Mouse (Mus musculus): ENCODE results near the gene Calr3. TPM values are rescaled to one million over a fixed set of nuclear protein-coding genes. Genes with fewer than 3 reads are reported as not detected.

Calr3 gene
- polyA plus RNA-seq, 1 experiment from 2014 or later: 7.1 TPM

GRCm38 (mm10) chr8:72438248-72439015, 5.2 kb downstream of the Calr3 start:
- no peak for ATAC-seq
- TF ChIP-seq CTCF (IDR thresholded peaks at IDR 0.05): no peak

GRCm38 (mm10) chr8:72434952-72435351, 8.7 kb downstream of the Calr3 start:
- CTCF ChIA-PET: interaction anchor here (1.4 kb wide), 1 partner anchor 35 kb away, joined by 3 read pairs; no protein-coding TSS in a partner anchor
- DNase-seq (ENCODE audit: low read depth, low spot score) (no peak), ATAC-seq (peak; percentile 54)
- no peaks in the 10 kb centered on the region for H3K27me3 ChIP-seq
- POLR2A ChIA-PET: no interaction called here
- no peak for TF ChIP-seq CTCF (IDR thresholded peaks at IDR 0.05)
- in situ Hi-C loops (cut with MboI; ENCODE audit: low pct_unique_long_range_greater_than_20kb): no loop called here

More at GRCm38 (mm10) chr8:72438248-72439015, 5.2 kb downstream of the Calr3 start:
- ChIA-PET POLR2A (no interaction called here), CTCF (interaction anchor here (1.6 to 2.0 kb wide), 2 partner anchors 13 to 15 kb away, joined by 4 to 9 read pairs; no protein-coding TSS in a partner anchor)
- DNase-seq (ENCODE audit: low read depth, low spot score): no peak
- H3K27me3 ChIP-seq: no peaks in the 10 kb centered on the region
- in situ Hi-C loops (cut with MboI; ENCODE audit: low pct_unique_long_range_greater_than_20kb): no loop called here

- TF ChIP-seq CTCF (IDR thresholded peaks at IDR 0.05): peak; percentile 71
- ChIA-PET CTCF (interaction anchor here (0.7 to 1.8 kb wide), 3 partner anchors 10 to 35 kb away, joined by 3 to 4 read pairs (median 4); no protein-coding TSS in a partner anchor), POLR2A (no interaction called here)
Measured at GRCm38 (mm10) chr8:72429676-72430075, 14.0 kb downstream of the Calr3 start.

GRCm38 (mm10) chr8:72422926-72423325, 20.7 kb downstream of the Calr3 start:
- POLR2A ChIA-PET: interaction anchor here (0.6 kb wide), 1 partner anchor 145 kb away, joined by 3 read pairs; no protein-coding TSS in a partner anchor
- no peak for DNase-seq (ENCODE audit: low read depth, low spot score)
- CTCF ChIA-PET: interaction anchor here (0.6 to 2.3 kb wide), 10 partner anchors 11 to 162 kb away, joined by 3 to 9 read pairs (median 4); partner anchors contain the start of genes 1700030K09Rik and Calr3
- in situ Hi-C loops (cut with MboI; ENCODE audit: low pct_unique_long_range_greater_than_20kb): no loop called here
- TF ChIP-seq CTCF (IDR thresholded peaks at IDR 0.05): no peak
- ATAC-seq: no peak
- H3K27me3 ChIP-seq: no peaks in the 10 kb centered on the region

More at GRCm38 (mm10) chr8:72429676-72430075, 14.0 kb downstream of the Calr3 start:
- DNase-seq (ENCODE audit: low read depth, low spot score) (no peak), ATAC-seq (no peak)
- in situ Hi-C loops (cut with MboI; ENCODE audit: low pct_unique_long_range_greater_than_20kb): no loop called here
- no peaks in the 10 kb centered on the region for H3K27me3 ChIP-seq

- ATAC-seq: peak; percentile 92
- POLR2A ChIA-PET: interaction anchor here (1.1 kb wide), 1 partner anchor 22 kb away, joined by 3 read pairs; the partner anchor contains the start of genes 1700030K09Rik and Calr3
- in situ Hi-C loops (cut with MboI; ENCODE audit: low pct_unique_long_range_greater_than_20kb): no loop called here
- CTCF ChIA-PET: interaction anchor here (0.9 to 2.3 kb wide), 8 partner anchors 10 to 163 kb away, joined by 3 to 9 read pairs (median 4); partner anchors contain the start of genes 1700030K09Rik and Calr3
- TF ChIP-seq CTCF (IDR thresholded peaks at IDR 0.05): no peak
- DNase-seq (ENCODE audit: low read depth, low spot score): peak; percentile 92
- H3K27me3 ChIP-seq: no peaks in the 10 kb centered on the region
Measured at GRCm38 (mm10) chr8:72421362-72422335, 22.0 kb downstream of the Calr3 start, which contains the start of gene Eps15l1. Gene Eps15l1 (minus strand): TSS chr8:72421460.

GRCm38 (mm10) chr8:72420571-72421361, 22.9 kb downstream of the Calr3 start:
- DNase-seq (ENCODE audit: low read depth, low spot score): no peak
- H3K27me3 ChIP-seq: no peaks in the 10 kb centered on the region
- ChIA-PET POLR2A (no interaction called here), CTCF (interaction anchor here (1.1 kb wide), 1 partner anchor 15 kb away, joined by 4 read pairs; no protein-coding TSS in a partner anchor)
- in situ Hi-C loops (cut with MboI; ENCODE audit: low pct_unique_long_range_greater_than_20kb): no loop called here
- peak; percentile 23 for ATAC-seq
- TF ChIP-seq CTCF (IDR thresholded peaks at IDR 0.05): no peak

- in situ Hi-C loops (cut with MboI; ENCODE audit: low pct_unique_long_range_greater_than_20kb): no loop called here
- ChIA-PET POLR2A (no interaction called here), CTCF (no interaction called here)
Measured at GRCm38 (mm10) chr8:72418073-72418472, 25.6 kb downstream of the Calr3 start.

GRCm38 (mm10) chr8:72415252-72415651, 28.4 kb downstream of the Calr3 start:
- no peak for ATAC-seq
- in situ Hi-C loops (cut with MboI; ENCODE audit: low pct_unique_long_range_greater_than_20kb): no loop called here
- no peak for DNase-seq (ENCODE audit: low read depth, low spot score)
- no peaks in the 10 kb centered on the region for H3K27me3 ChIP-seq
- no peak for TF ChIP-seq CTCF (IDR thresholded peaks at IDR 0.05)
- ChIA-PET POLR2A (no interaction called here), CTCF (interaction anchor here (1.4 kb wide), 1 partner anchor 10 kb away, joined by 3 read pairs; no protein-coding TSS in a partner anchor)

More at GRCm38 (mm10) chr8:72418073-72418472, 25.6 kb downstream of the Calr3 start:
- TF ChIP-seq CTCF (IDR thresholded peaks at IDR 0.05): no peak
- DNase-seq (ENCODE audit: low read depth, low spot score): no peak
- ATAC-seq: no peak
- no peaks in the 10 kb centered on the region for H3K27me3 ChIP-seq

GRCm38 (mm10) chr8:72413839-72414238, 29.8 kb downstream of the Calr3 start:
- CTCF ChIA-PET: no interaction called here
- DNase-seq (ENCODE audit: low read depth, low spot score): no peak
- POLR2A ChIA-PET: no interaction called here
- no peak for TF ChIP-seq CTCF (IDR thresholded peaks at IDR 0.05)
- H3K27me3 ChIP-seq: no peaks in the 10 kb centered on the region
- in situ Hi-C loops (cut with MboI; ENCODE audit: low pct_unique_long_range_greater_than_20kb): no loop called here
- no peak for ATAC-seq
